In the genomic region with DNA sequence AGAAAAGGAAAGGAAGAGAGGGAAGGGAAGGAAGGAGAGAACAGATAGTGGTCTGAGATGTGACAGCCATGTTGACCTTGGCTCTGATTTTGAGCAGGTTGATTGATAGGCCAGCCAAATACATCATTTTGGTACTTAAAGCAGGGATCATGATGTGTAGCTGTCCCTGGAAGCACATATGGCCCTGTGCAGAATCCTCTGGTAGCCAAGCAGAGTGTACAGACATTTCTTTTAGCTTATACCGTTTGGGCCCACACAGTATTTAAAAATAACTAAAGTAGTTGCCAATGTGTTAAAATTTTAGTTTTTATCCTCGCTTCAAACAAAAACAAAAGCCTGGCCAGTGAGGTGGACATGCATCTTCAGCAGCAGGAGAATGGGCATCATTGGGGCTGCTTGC, we compare ENCODE assay signal across 26 mouse cellular contexts. TPM values are rescaled to one million over a fixed set of nuclear protein-coding genes. Genes with fewer than 3 reads are reported as not detected.
DNase-seq lines count a peak whose midpoint lies in the region; ATAC-seq and TF ChIP-seq lines count a peak whose summit lies in the region.
"Had no signal": no experiment of that assay in that cellular context is flagged by ENCODE, and none has a peak within 500 bp of the region (broad histone marks: within the 10 kb centered on the region; RNA-seq: fewer than 3 reads in every experiment).

No protein-coding gene starts in this region.

- H3K4me2 ChIP-seq in intestine, postnatal 0 days (replicated peaks; ENCODE audit: low read depth), result no peak overlapping the region
- H3K4me2 ChIP-seq: embryonic facial prominence, embryonic 12.5 days; embryonic facial prominence, embryonic 15.5 days; heart, embryonic 11.5 days; hindbrain, embryonic 12.5 days; hindbrain, embryonic 15.5 days had no signal

- no peaks in the 10 kb centered on the region for H3K4me1 ChIP-seq in intestine, postnatal 0 days (replicated peaks; ENCODE audit: control insufficient read depth, insufficient read depth, low read length)
- H3K4me1 ChIP-seq: embryonic facial prominence, embryonic 15.5 days; hindbrain, embryonic 12.5 days had no signal

- DNase-seq in frontal cortex, postnatal 25 days (ENCODE audit: low spot score in 2 of 2), result no peak
- DNase-seq in left cerebral cortex, adult 2 months (ENCODE audit: extremely low spot score in 1 of 2, low spot score in 2 of 2), result no peak
- no peak for DNase-seq in left cerebral cortex, adult 8-10 months (ENCODE audit: low spot score in 2 of 2)
- peak; percentile 17 to 45 for DNase-seq in left cerebral cortex, postnatal 36 days (ENCODE audit: low spot score in 2 of 2)
- DNase-seq in left cerebral cortex, adult 18-20 months (ENCODE audit: low spot score in 2 of 2), result no peak
- peak; percentile 58 for DNase-seq in brain, adult 2 months (ENCODE audit: low read depth, low spot score)
- DNase-seq: adrenal gland, postnatal 14 days; B cell, adult 2 months; cerebellum, adult 18-20 months; cerebellum, adult 9-10 months; cerebellum, postnatal 14 days; forebrain, postnatal 0 days; gastrocnemius, postnatal 10 days; gastrocnemius, postnatal 36 days; heart, adult 2 months had no signal

- no peak overlapping the region for H3K9ac ChIP-seq in intestine, postnatal 0 days (ENCODE audit: low read depth, low read length)
- H3K9ac ChIP-seq: embryonic facial prominence, embryonic 12.5 days; embryonic facial prominence, embryonic 15.5 days; forebrain, postnatal 0 days; hindbrain, embryonic 12.5 days; hindbrain, embryonic 15.5 days had no signal

- 89% methylated on average over 2 of the region's 2 CpGs for WGBS in intestine, postnatal 0 days

- H3K27me3 ChIP-seq in intestine, postnatal 0 days (replicated peaks; ENCODE audit: control insufficient read depth, insufficient read depth, low read length), result no peaks in the 10 kb centered on the region
- H3K27me3 ChIP-seq: CH12.LX; embryonic facial prominence, embryonic 12.5 days; embryonic facial prominence, embryonic 15.5 days; hindbrain, embryonic 12.5 days; hindbrain, embryonic 15.5 days had no signal

- intact Hi-C loops in left cerebral cortex, adult 2 months (cut with DNase I), result no loop called here
- intact Hi-C loops in left cerebral cortex, postnatal 36 days (cut with DNase I), result no loop called here

- peak; percentile 66 for ATAC-seq in frontal cortex, adult (ENCODE audit: low TSS enrichment)
- ATAC-seq in intestine, postnatal 0 days, result no peak
- ATAC-seq: forebrain, embryonic 14.5 days; forebrain, postnatal 0 days; Patski had no signal

- TF ChIP-seq CTCF in left cerebral cortex, adult 2 months (IDR thresholded peaks at IDR 0.05), result no peak
- TF ChIP-seq CTCF in intestine, postnatal 0 days (IDR thresholded peaks at IDR 0.05; ENCODE audit: low read depth), result no peak

- no peak overlapping the region for H3K4me3 ChIP-seq in left cerebral cortex, adult 2 months
- H3K4me3 ChIP-seq in intestine, postnatal 0 days (ENCODE audit: low read depth, low read length), result no peak overlapping the region
- H3K4me3 ChIP-seq: embryonic facial prominence, embryonic 12.5 days; embryonic facial prominence, embryonic 15.5 days; heart, adult 2 months; hindbrain, embryonic 12.5 days; hindbrain, embryonic 15.5 days had no signal

- H3K9me3 ChIP-seq in intestine, postnatal 0 days (ENCODE audit: control insufficient read depth), result no peaks in the 10 kb centered on the region
- H3K9me3 ChIP-seq: embryonic facial prominence, embryonic 12.5 days; embryonic facial prominence, embryonic 15.5 days; G1E; hindbrain, embryonic 12.5 days; hindbrain, embryonic 15.5 days had no signal

- H3K27ac ChIP-seq in left cerebral cortex, adult 2 months, result peak overlapping the region; percentile 73; the same call in 1 of the 2 replicates
- no peak overlapping the region for H3K27ac ChIP-seq in intestine, postnatal 0 days (ENCODE audit: low read depth, low read length)
- H3K27ac ChIP-seq: embryonic facial prominence, embryonic 12.5 days; embryonic facial prominence, embryonic 15.5 days; heart, adult 2 months; hindbrain, embryonic 12.5 days; hindbrain, embryonic 15.5 days had no signal

- H3K36me3 ChIP-seq in intestine, postnatal 0 days (ENCODE audit: control insufficient read depth, insufficient read depth), result no peaks in the 10 kb centered on the region
- H3K36me3 ChIP-seq: embryonic facial prominence, embryonic 12.5 days; embryonic facial prominence, embryonic 15.5 days; G1E; hindbrain, embryonic 12.5 days; hindbrain, embryonic 15.5 days had no signal

RNA-seq across cellular contexts. Expression of a gene that starts 17.5 kb away (rescaled TPM):
- total RNA-seq in left cerebral cortex, adult 2 months (2021), result 10 to 100 TPM; 19.1 to 21.5 TPM
- 10 to 100 TPM; 11.3 to 14.8 (median 13.1) TPM for total RNA-seq in left cerebral cortex, adult 8-10 months (2022)
- 10 to 100 TPM; 12.2 to 21.9 TPM for total RNA-seq in left cerebral cortex, postnatal 36 days (2021)
- total RNA-seq in left cerebral cortex, adult 18-20 months (2021), result 10 to 100 TPM; 16.1 to 19.7 TPM
- polyA plus RNA-seq in intestine, postnatal 0 days (2015; fragmentation: Nextera tagmentation; extraction: Ambion mirVana), result 31.5 and 35.9 TPM in 2 replicates

Comparison
In these comparisons a context has a peak if more than half of its experiments do, and no peak if none do; other contexts are left out.
1. DNase-seq: peak in left cerebral cortex, postnatal 36 days (2 of 2) and brain, adult 2 months (single experiment); none in frontal cortex, postnatal 25 days (0 of 2), left cerebral cortex, adult 2 months (0 of 2), left cerebral cortex, adult 8-10 months (0 of 2) and left cerebral cortex, adult 18-20 months (0 of 2).